Comparison of ENCODE assay signal across 8 mouse cellular contexts in genomic region chr3:137863330-137864123, GRCm38 (mm10). TPM values are rescaled to one million over a fixed set of nuclear protein-coding genes. Genes with fewer than 3 reads are reported as not detected.
DNase-seq lines count a peak whose midpoint lies in the region; ATAC-seq and TF ChIP-seq lines count a peak whose summit lies in the region.

No protein-coding gene starts in this region.

- 39% methylated on average over 22 of the region's 22 CpGs for WGBS in heart, embryonic 12.5 days
- WGBS in forebrain, embryonic 13.5 days = 39% methylated on average over 21 of the region's 22 CpGs
- WGBS in liver, embryonic 11.5 days = 36% methylated on average over 22 of the region's 22 CpGs

- intact Hi-C loops in heart, postnatal 25 days (cut with DNase I) = no loop called here

- no peak for DNase-seq in heart, postnatal 25 days (ENCODE audit: low spot score)
- DNase-seq in liver, embryonic 11.5 days (ENCODE audit: low spot score) = peak; percentile 22
- no peak for DNase-seq in urinary bladder, postnatal 36 days (ENCODE audit: low spot score in 2 of 2)
- no peak for DNase-seq in cerebellum, postnatal 25 days

- no peaks in the 10 kb centered on the region for H3K27me3 ChIP-seq in heart, embryonic 12.5 days (replicated peaks)
- no peaks in the 10 kb centered on the region for H3K27me3 ChIP-seq in ES-Bruce4 (ENCODE audit: control insufficient read depth, insufficient read depth, low read length, poor library complexity, severe bottlenecking)
- H3K27me3 ChIP-seq in forebrain, embryonic 13.5 days = no peaks in the 10 kb centered on the region
- no peaks in the 10 kb centered on the region for H3K27me3 ChIP-seq in liver, embryonic 11.5 days (replicated peaks; ENCODE audit: control insufficient read depth, insufficient read depth, low read length)

- H3K36me3 ChIP-seq in heart, embryonic 12.5 days = peaks cover 6% of the 10 kb centered on the region; the same call in 1 of the 2 replicates
- peaks cover 15% of the 10 kb centered on the region for H3K36me3 ChIP-seq in ES-Bruce4 (ENCODE audit: control insufficient read depth, insufficient read depth, low read length, poor library complexity, severe bottlenecking)
- H3K36me3 ChIP-seq in forebrain, embryonic 13.5 days (ENCODE audit: poor library complexity, severe bottlenecking) = 0 out of 2 replicates have a peak, but pooled peaks cover 10% of the 10 kb centered on the region
- H3K36me3 ChIP-seq in liver, embryonic 11.5 days (ENCODE audit: control insufficient read depth, insufficient read depth, low read length) = peaks cover 6% of the 10 kb centered on the region; the same call in 1 of the 2 replicates

- TF ChIP-seq CTCF in ES-Bruce4 (IDR thresholded peaks at IDR 0.05; ENCODE audit: low read depth, low read length) = no peak

- peak overlapping the region; percentile 63 for H3K4me2 ChIP-seq in heart, embryonic 12.5 days
- H3K4me2 ChIP-seq in forebrain, embryonic 13.5 days = peak overlapping the region; percentile 64
- H3K4me2 ChIP-seq in liver, embryonic 11.5 days = peak overlapping the region; percentile 77

- no peak for TF ChIP-seq EP300 in ES-Bruce4 (IDR thresholded peaks at IDR 0.05; ENCODE audit: insufficient read depth, low read depth, low read length)

- H3K4me3 ChIP-seq in heart, embryonic 12.5 days = peak overlapping the region; percentile 100
- peak overlapping the region; percentile 87 for H3K4me3 ChIP-seq in ES-Bruce4 (ENCODE audit: low read depth, low read length)
- peak overlapping the region; percentile 85 for H3K4me3 ChIP-seq in forebrain, embryonic 13.5 days
- H3K4me3 ChIP-seq in liver, embryonic 11.5 days (ENCODE audit: low read depth, low read length) = peak overlapping the region; percentile 92

- H3K9ac ChIP-seq in heart, embryonic 12.5 days = peak overlapping the region; percentile 70
- peak overlapping the region; percentile 86 for H3K9ac ChIP-seq in ES-Bruce4 (ENCODE audit: low read depth, poor library complexity, severe bottlenecking)
- H3K9ac ChIP-seq in forebrain, embryonic 13.5 days = peak overlapping the region; percentile 66
- H3K9ac ChIP-seq in liver, embryonic 11.5 days (ENCODE audit: low read depth, low read length) = peak overlapping the region; percentile 99

- TF ChIP-seq POLR2A in ES-Bruce4 (IDR thresholded peaks at IDR 0.05; ENCODE audit: insufficient read depth, low read length) = no peak

- peaks cover 10% of the 10 kb centered on the region for H3K4me1 ChIP-seq in heart, embryonic 12.5 days (replicated peaks)
- H3K4me1 ChIP-seq in ES-Bruce4 (ENCODE audit: control insufficient read depth, insufficient read depth, low read length) = no peaks in the 10 kb centered on the region
- H3K4me1 ChIP-seq in forebrain, embryonic 13.5 days = peaks cover 24% of the 10 kb centered on the region
- peaks cover 15% of the 10 kb centered on the region for H3K4me1 ChIP-seq in liver, embryonic 11.5 days (replicated peaks; ENCODE audit: control insufficient read depth, insufficient read depth, low read length)

- H3K9me3 ChIP-seq in heart, embryonic 12.5 days (replicated peaks) = no peaks in the 10 kb centered on the region
- no peaks in the 10 kb centered on the region for H3K9me3 ChIP-seq in ES-Bruce4 (replicated peaks; ENCODE audit: control insufficient read depth, insufficient read depth, low read length, poor library complexity, severe bottlenecking)
- no peaks in the 10 kb centered on the region for H3K9me3 ChIP-seq in forebrain, embryonic 13.5 days (replicated peaks)
- H3K9me3 ChIP-seq in liver, embryonic 11.5 days (ENCODE audit: control insufficient read depth, low read length) = no peaks in the 10 kb centered on the region

- H3K27ac ChIP-seq in heart, embryonic 12.5 days (ENCODE audit: poor library complexity, severe bottlenecking) = peak overlapping the region; percentile 100
- peak overlapping the region; percentile 85 for H3K27ac ChIP-seq in ES-Bruce4 (ENCODE audit: insufficient read depth, low read length)
- peak overlapping the region; percentile 98 for H3K27ac ChIP-seq in forebrain, embryonic 13.5 days
- H3K27ac ChIP-seq in liver, embryonic 11.5 days (ENCODE audit: low read depth, low read length) = peak overlapping the region; percentile 100

- no peak for ATAC-seq in heart, embryonic 12.5 days (ENCODE audit: insufficient number of reproducible peaks, low FRiP score)
- no peak for ATAC-seq in forebrain, embryonic 13.5 days
- ATAC-seq in liver, embryonic 11.5 days (replicated peaks; ENCODE audit: low FRiP score) = no peak; the same call in 1 of the 2 replicates
- ATAC-seq in megakaryocyte progenitor cell, adult 5-6 weeks (replicated peaks; ENCODE audit: poor library complexity) = no peak

RNA-seq across cellular contexts. Expression of gene H2afz, which starts 0.8 kb away (rescaled TPM):
- polyA plus RNA-seq in heart, embryonic 12.5 days (2016; fragmentation: Nextera tagmentation; extraction: Ambion mirVana) = 1,274 and 1,305 TPM in 2 replicates
- 10 to 100 TPM; 58.3 to 61.6 TPM for total RNA-seq in heart, postnatal 25 days (2021)
- polyA plus RNA-seq in ES-Bruce4 (2011; ENCODE audit: insufficient read depth, insufficient read length, low read depth, missing spikeins) = 629 and 682 TPM in 2 replicates
- 2,450 and 2,763 TPM in 2 replicates for polyA plus RNA-seq in forebrain, embryonic 13.5 days (2015; fragmentation: Nextera tagmentation; extraction: Ambion mirVana)
- 2,121 and 2,201 TPM in 2 replicates for polyA plus RNA-seq in liver, embryonic 11.5 days (2014; fragmentation: Nextera tagmentation; extraction: Ambion mirVana)
- 1,493 and 1,629 TPM in 2 replicates for total RNA-seq in megakaryocyte progenitor cell, adult 5-6 weeks (2015)
- total RNA-seq in megakaryocyte progenitor cell, adult 5-6 weeks (2017) = 1,461 and 1,542 TPM in 2 replicates

RNA-seq across cellular contexts. Expression of gene Dnajb14, which starts 3.9 kb away (rescaled TPM):
- 14.1 and 15.0 TPM in 2 replicates for polyA plus RNA-seq in heart, embryonic 12.5 days (2016; fragmentation: Nextera tagmentation; extraction: Ambion mirVana)
- 10 to 100 TPM; 10.7 to 10.8 TPM for total RNA-seq in heart, postnatal 25 days (2021)
- 9.3 and 10.5 TPM in 2 replicates for polyA plus RNA-seq in ES-Bruce4 (2011; ENCODE audit: insufficient read depth, insufficient read length, low read depth, missing spikeins)
- 6.3 and 7.3 TPM in 2 replicates for polyA plus RNA-seq in forebrain, embryonic 13.5 days (2015; fragmentation: Nextera tagmentation; extraction: Ambion mirVana)
- polyA plus RNA-seq in liver, embryonic 11.5 days (2014; fragmentation: Nextera tagmentation; extraction: Ambion mirVana) = 9.0 and 9.8 TPM in 2 replicates
- 4.5 and 7.3 TPM in 2 replicates for total RNA-seq in megakaryocyte progenitor cell, adult 5-6 weeks (2015)
- 5.4 and 6.2 TPM in 2 replicates for total RNA-seq in megakaryocyte progenitor cell, adult 5-6 weeks (2017)

RNA-seq across cellular contexts. Expression of gene Lamtor3, which starts 54.8 kb away (rescaled TPM):
- 86.3 and 92.0 TPM in 2 replicates for polyA plus RNA-seq in heart, embryonic 12.5 days (2016; fragmentation: Nextera tagmentation; extraction: Ambion mirVana)
- total RNA-seq in heart, postnatal 25 days (2021) = 10 to 100 TPM; 92.8 to 96.6 TPM
- 47.1 and 55.3 TPM in 2 replicates for polyA plus RNA-seq in ES-Bruce4 (2011; ENCODE audit: insufficient read depth, insufficient read length, low read depth, missing spikeins)
- 126 and 129 TPM in 2 replicates for polyA plus RNA-seq in forebrain, embryonic 13.5 days (2015; fragmentation: Nextera tagmentation; extraction: Ambion mirVana)
- 100 and 105 TPM in 2 replicates for polyA plus RNA-seq in liver, embryonic 11.5 days (2014; fragmentation: Nextera tagmentation; extraction: Ambion mirVana)
- 61.3 and 77.5 TPM in 2 replicates for total RNA-seq in megakaryocyte progenitor cell, adult 5-6 weeks (2015)
- total RNA-seq in megakaryocyte progenitor cell, adult 5-6 weeks (2017) = 66.2 and 76.7 TPM in 2 replicates
